Mouse (Mus musculus) embryo, embryonic 10 days (tissue): ENCODE results near the gene Id2.

Experiments used
- DNase-seq: peaks from one replicate; pipeline ENCODE4 v3.0.0-alpha.2; 2015; ENCODE audit warnings: low spot score

The Id2 gene

DNA sequence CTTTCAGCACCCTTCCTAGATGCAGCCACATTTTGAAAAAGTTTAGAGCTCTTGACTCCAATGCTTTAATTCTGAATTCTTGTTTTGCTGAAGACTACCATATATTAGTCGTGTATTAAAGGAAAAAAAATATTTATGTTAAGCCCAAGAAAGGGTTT is at the start of gene Id2:
Gene Id2, minus strand, starts transcription at position 89 of the 158 bp plus-strand sequence.
- no peak for DNase-seq

DNA sequence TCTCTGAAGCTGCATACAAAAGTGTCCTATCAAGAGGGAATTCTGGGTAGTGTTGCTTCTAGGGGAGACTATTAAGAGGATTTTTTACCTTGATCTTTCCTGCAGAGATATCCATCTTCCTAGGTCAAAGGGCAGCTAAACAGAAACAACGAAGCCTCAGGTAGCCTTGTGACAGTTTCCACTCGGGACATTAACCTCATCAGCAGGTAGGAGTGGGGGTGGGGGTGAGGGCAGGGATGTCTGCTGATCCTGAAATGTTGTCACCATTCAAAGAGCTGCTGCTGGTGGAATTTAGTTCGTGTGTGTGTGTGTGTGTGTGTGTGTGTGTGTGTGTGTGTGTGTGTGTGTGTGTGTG is 48.4 kb upstream of the Id2 start:
- no peak for DNase-seq

DNA sequence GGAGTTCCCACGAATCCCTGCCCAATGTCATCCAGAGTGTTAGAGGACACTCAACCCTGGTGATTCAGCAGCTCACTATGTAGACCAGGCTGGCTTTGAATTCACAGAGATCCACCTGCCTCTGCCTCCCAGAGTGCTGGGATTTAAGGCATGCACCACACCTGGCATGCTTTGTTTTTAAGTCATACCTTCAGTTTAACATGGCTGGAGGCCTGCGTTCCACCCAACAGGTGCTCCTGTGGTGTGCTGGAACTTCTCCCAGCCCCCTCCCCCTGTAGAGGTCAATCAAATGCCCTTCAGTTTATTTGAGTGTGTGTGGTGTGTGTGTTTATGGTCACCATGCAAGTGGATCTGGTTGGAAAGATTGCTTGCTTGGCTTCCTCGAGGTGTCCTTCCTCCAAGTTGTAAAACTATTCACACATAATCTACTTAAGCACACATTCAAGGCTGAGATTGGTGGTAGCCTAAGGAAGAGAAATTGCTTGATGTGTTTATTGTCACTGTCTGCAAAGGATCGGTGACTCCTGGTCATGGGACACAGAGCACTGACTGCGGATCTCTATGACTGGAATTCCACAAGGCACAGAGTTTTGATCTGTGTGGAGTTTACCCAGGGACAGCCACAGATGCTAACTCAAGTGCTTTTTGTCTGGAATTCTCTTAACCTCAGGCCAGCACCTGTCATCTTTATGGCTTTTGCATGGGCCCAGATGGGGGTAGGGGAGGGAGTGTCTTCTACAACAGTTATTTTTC is 47.8 kb upstream of the Id2 start:
- DNase-seq, result no peak

DNA sequence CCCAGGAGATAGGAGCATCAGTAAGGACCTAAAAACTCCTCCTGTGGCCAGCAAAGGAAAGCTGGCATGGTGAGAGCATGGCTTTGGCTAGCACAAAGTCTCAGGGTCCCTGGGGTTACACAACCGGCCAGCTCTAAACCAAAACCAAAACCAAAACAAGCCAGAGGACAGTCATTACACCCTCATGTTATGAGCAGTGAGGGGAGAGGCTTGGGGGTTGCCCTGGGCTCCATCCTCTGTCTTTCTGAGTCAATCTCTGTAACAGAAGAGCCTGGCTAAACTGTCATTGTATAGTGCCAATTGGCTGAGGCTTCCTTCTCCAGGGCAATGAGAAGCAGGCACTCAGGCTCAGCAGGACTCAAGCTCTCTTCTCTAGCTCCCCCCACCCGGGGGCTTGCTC is 46.6 kb upstream of the Id2 start:
- DNase-seq, result no peak

DNA sequence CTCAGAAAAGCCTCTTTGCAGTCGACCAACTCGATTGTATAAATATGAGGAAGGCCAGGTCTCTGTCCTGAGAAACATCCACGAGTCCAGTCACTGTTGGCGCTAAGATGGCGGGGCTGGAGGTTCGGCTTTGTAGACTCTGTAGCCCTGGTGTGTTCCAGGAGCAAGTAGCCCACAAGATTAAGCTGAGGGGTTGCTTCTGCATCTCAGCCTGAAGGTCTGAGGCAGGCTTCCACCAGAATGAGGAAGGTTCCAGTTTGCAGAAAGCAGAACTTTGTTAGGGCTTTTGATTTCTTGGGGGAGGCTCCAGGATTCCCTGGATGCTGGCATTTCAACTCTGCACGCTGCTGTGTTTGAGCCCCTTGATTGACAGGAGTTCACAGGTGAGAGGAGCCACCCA is 45.3 kb upstream of the Id2 start:
- no peak for DNase-seq

DNA sequence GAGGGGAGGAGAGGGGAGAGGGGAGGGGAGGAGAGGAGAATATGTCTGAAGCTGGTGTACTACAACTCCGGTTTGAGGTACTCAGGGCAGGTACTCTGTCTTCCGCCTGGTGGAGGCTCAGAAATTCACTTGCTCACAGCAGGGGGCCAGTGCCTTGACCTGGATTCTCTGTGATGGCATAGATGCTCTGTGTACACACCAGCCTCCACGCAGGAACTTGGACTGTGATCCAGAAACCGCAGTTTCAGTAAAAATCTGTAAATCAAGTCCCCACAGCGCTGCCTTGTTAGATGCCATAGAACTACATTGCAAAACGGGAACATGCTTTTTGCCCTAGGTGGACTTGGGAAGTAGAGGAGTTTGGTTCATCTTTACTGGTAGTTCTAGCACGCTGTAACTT is 44.4 kb upstream of the Id2 start:
- no peak for DNase-seq

DNA sequence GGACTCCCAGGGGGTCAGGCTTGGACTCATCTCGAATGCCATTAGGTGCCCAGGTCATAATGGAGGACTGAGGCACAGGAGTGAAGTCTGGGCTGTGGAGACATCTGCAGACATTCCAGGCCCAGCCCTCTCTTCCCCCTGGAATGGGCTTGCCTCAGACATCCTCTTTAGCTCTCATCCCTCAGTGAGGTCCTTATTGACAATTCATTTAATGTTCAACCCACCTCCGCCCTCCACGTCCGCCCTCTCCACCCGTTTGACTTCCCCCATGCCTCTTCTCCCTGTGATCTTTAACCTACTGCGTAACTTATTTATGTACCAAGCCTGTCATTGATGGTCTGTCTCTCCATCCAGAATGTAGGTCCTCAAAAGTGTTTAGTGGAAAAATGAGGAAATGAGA is 43.2 kb upstream of the Id2 start:
- DNase-seq, result no peak

DNA sequence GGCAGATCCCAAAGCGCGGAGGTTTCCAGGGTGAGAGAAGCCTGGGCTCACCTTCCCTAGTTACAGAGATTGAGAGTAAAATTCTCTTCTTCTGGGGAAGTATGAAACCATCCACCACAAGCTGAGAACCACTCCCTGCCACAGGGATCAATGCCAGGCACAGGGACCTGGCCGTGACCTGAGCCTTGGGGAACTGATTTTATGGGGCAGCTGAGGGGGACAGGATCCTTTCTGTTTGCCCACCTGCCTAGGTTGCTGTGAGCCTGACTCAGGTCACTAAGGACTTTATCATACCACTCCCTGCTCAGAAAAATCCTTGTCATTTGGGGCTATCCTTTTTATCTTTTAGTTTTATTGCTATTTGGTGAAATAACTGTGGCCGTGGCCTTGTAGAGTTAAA is 41.7 kb upstream of the Id2 start:
- no peak for DNase-seq

DNA sequence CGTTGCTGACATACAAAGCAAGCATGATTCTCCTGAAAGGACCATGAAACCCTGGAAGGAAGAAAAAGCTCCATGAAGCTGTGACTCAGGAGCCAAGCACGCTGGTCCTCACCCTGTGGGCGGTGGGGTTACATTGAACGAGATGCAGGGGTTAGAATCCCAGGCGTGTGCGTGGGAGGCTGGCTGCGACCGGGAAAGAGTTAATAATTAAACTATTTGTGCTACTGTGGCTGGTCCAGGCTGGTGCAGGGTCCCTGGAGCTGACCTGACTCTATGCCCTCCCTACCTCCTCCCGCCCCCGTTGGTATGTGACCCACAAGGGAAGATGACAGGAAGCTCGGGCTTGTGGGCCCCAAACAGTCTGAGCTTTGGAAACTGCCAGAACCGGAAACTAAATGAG is 35.1 kb upstream of the Id2 start:
- DNase-seq, result no peak

DNA sequence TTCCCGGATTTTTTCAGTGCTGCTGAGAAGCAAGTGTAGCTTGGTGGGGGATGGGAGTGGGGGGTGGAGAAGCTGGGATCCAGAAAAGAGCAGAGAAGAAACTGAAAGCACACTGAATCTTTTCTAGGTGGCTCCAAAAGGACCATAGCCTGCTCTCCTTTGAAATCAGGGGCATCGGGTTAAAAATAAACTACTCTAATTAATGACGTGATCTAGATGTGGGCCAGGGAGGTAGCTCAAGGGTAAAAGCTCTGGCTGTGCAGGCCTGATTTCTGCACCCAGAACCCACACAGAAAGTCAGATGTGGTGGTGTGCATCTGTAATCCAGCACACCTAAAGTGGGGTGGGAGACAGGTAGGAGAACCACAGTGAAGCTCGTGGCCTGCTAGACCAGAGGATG is 30.7 kb upstream of the Id2 start:
- no peak for DNase-seq

DNA sequence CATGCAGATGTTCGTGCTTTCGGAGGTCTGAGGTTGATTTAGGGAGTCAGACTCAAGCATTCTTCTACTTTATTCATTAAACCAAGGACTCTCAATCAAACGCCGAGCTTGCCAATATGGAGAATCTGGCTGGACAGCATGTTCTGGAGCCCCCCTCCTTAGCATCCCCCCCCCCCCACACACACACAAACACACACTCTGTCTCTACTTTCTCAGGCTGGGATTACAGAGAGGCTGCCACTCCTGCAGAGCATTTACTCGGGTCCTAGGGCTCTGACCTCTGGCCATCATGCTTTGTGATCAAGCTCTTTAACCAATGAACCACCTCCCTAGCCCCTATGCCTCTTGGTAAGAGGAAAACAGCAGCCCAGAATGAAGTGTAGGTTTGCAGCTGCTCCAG is 29.3 kb upstream of the Id2 start:
- peak; percentile 41 for DNase-seq

DNA sequence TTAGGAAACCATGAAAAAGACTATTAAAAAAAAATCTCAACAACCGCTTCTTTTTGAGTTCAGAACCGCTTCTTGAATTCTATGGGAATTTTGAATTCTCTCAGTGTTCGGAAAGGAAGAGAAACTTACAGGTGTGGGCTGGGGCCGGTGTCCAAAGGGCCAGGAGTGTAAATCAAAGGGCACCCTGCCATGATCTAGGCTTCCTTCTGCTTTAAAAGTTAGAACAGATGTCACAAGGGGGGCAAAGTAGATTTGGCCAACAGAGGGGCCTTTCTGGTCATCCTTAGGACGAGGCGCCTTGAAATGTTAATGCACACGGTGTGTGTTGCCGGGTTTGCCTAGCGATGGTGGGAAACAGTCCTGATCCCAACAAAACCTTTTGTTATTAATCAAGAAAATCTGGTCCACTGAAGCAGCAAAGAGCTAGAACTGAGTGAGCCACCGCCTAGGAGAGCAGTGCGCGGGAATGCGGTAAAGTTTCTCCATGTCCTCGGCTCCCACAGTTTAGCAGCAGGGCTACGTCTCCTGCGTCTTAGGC is 28.4 kb upstream of the Id2 start:
- peak; percentile 52 for DNase-seq

DNA sequence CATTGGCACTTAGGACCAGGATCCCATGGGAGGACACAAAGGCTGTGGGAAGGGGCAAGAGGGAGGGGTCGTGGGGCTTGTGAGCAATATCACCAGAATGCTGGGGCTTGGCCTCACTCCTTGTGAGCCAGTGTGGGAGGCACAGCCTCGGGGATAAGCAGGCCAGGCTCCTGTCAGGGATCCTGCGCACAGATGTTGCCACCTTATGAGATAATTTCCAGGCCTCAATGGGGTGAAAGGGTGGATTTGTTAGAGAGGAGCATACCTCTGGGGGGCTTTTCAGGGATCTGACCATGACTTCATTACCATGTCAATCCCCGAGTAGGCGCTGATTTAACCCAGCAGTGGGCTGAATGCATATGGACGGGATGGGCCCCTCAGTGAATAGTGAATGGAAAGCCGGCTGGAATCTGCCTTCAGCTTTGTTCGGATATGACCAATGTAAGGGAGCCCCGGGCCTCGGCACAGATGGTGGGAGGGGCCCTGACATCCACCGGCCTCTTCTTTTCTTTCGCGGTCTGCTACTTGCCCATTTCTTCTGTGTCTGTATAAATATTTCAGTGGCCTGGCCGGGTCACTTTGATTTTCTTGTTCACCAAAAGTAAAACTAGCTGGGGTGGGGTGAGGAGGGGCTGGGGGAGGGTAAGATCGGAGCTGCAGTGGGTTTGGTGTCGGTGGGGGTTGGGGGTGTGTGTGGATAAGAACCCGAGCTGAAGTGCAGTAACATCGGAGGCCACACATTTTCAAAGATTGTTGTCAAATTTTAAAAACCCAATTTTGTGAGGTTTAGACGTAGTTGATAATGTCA is 27.7 kb upstream of the Id2 start:
- DNase-seq, result peak; percentile 86

DNA sequence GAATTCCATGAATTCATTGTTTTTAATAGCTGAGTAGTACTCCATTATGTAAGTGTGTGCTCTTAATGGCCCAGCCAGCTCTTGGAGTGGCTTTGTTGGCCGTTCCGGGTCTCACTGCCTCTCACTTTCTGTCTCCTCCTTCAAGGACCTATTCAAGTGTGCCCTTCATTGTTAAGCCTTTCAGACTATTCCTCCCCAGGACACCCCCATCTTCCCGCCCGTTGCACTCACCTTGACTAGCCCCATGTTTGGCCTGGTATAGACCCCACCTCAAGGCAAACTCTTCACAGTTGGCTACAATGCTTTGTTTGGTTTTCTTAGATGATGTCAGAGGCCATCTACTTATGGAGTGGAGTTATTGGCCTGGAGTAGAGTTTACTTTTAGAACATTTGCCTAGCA is 23.8 kb upstream of the Id2 start:
- no peak for DNase-seq

DNA sequence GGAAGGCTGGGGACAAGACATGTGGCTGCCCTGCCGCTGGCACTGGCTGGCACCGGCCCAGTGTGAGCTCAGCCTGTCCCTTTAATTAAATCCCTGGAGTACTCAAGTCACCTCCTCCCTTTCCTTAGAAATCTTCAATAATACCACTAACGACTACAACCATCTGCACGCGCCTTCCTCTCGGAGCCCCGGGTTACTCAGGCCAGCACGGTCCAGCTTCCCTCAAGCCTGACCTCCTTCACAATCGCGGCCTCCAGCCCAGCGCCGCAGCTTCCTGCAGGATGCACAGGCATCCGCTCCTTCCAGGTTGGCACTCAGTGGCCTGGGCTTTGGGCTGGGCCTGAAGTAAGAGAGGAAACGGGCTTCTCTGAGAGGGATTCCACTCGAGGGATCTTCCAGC is 22.3 kb upstream of the Id2 start:
- DNase-seq, result peak; percentile 46

DNA sequence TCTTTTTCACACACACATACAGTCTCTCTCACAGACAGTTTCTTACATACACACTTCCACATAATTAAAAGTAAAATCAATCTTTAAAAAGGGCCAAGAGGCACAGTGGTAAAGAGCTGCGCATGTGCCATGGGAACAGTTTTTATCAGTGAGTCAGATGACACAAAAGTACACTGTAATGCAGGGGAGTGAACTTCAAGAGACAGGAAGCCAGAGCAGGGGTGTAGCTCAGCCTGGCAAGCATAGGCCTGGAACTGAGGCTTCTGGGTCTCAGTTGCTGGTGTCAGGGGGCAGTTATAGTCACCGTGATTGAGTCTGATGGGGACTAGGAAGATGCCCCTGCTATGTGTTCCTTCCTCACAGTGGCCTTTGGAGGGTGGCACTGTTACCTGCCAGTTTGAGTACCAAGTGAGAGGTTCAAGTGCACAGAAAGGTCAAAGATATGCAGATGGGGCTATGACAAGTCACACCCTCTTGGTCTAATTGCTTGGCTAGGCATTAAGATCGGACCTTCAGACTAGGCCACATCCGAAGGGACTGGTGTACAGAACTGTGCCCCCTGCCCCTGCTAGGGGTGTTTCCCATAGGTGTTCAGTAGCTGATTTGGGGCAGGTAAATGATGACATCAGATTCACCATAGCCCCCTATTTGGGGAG is 21.0 kb upstream of the Id2 start:
- DNase-seq, result no peak

DNA sequence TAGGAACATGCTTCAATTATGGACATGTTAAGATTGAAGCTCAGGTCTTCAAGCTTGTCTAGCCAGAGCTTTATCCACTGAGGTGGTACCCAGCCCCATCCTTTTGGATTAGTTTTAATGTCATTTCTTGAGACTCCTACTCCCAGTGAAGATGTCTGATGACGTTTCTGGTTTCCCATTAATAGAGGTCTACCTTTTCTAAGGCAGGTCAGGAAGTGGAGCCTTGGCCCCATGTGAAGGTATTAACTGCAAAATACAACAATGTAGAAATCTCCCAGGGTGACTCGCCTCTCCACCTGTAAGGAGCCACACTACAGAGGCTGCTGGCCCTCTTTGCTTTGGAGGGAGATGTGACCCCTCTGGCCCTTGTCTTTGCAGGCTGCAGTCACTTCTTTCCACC is 19.2 kb upstream of the Id2 start:
- DNase-seq, result no peak

DNA sequence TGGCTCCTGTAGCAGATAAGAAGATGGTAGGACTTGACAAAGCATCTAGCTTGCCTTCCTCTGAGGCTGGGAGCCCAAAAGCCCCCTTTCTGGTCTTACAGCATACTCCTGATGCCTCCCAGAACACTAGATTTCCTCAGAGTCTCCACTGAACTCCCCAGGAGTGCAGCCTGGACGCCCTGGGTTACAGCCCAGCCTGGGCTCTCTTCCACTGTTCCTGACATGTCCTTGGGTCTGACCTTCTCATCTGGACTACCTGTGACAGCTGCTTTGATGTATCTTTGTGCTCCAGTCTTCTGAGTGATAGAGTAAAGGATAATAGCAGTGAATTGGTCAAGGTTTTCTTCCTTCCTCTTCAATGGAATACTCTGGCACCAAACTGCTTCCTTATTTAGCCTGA is 17.5 kb upstream of the Id2 start:
- no peak for DNase-seq

DNA sequence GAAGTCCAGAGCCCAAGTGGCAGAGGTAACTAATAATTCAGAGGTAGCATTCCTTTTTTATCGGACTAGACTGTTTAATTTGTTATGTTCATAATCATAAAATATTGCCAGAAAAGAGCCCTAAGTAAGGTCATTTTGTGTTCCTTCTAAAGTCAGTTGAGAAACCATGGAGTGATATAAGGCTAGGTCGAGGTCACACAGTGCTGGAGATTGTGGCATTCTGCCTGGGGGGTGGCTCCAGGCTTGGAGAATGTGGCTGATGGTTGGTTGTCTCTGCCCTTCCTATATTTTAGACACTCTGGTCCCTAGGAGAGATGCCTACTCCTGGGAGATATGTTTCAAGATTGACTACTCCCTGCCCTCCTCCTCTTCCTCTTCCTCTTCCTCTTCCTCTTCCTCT is 16.4 kb upstream of the Id2 start:
- no peak for DNase-seq

DNA sequence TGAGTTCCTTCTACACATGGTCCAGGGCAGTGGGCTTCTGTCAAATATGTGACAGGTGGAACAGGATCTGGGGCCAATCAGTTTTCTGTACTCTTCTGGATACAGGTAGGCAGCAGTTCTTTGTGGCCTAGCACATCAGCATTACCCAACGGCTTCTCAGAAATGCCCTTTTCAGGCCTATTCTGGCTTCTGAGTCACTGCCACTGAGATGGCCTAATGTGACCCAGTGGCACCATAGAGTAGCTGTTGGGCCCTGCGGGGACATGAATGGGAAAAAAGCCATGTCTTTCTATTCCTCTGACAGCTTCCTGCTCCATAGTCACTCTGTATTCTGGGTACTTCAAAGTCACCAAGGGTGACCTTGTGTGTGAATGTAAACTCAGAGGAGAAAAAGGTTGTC is 15.9 kb upstream of the Id2 start:
- DNase-seq, result no peak

DNA sequence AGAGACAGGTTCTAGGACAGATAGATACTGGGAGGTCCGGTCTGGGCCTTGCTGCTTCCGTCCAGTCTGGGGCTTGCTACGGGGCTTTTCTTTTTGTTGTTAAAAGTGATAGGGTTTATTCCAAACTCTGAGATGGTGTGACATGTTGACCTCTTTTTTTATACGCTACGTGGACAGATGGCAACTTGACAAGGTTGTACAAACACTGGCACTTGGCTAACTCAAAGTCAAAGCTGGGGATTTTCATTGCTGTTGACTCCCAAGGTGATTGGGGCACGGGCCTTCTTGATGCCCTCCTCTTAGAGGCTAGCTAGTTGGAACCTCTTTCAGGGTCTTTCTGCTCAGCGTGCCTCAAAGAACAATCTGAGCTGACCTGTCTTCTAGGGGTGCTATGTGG is 13.7 kb upstream of the Id2 start:
- no peak for DNase-seq

DNA sequence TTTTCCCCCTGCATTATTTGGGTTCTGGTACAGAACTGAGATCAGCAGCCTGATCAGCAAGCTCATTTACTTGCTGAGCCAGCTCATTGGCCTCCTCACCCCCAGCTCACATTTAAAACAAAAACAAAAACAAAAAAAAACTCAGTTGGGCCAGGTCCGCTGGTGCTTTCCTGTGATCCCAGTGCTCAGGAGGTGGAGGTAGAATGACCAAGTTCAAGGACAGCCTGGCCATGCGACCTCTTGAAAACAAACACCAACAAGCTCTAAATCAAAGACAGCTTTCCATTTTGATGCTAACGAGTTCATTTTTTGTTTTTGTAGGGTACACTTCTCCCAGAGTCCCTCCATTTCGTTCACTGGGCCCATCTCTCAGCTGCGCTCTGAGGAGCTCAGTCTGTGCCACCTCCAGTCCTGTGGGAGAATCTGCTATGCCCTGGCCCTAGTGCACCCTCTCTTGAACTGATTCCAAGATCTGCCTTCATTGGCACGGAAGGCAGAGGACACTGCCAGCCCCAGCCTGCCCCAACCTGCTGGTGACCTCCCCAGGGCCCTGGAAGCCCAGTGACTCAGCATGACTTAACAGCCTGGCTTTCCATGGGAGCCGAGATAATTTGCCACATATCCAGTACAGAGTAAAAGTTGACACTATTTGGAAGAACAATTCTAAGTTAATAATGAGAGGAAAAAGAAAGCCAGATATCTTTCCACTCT is 13.2 kb upstream of the Id2 start:
- DNase-seq, result no peak

DNA sequence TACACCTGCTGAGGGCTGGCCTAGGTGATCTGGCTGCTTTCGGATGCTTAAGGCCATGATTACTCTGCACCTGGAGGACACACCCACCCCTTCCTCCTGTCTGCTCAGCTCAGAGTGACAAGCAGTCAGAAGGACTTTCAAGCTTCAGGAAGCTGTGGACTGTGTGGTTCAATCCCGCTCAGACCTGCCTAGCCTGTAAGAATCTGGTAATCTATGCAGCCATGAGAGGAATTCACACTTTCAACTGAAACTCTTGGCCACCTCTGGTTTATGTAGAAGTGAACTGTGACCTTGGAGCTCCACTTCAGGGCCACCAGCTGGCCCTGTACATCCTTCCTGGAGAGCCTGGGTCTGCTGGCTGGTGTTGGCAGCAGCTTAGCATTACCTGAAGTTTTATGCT is 11.9 kb upstream of the Id2 start:
- DNase-seq, result no peak
